Mouse (Mus musculus) myocyte (in vitro differentiated cells): ENCODE results near the gene Dtx2. TPM values are rescaled to one million over a fixed set of nuclear protein-coding genes. Genes with fewer than 3 reads are reported as not detected.

Source experiments
- H3K27me3 ChIP-seq: one replicate; pipeline ENCODE4 v1.6.1; 2011; ENCODE audit not compliant: control insufficient read depth, insufficient read depth, insufficient read length
- H3K36me3 ChIP-seq: one replicate; pipeline ENCODE4 v1.6.1; 2011; ENCODE audit not compliant: control insufficient read depth, insufficient read depth
- H3K4me2 ChIP-seq: one replicate; pipeline ENCODE4 v1.6.1; 2011; ENCODE audit warnings: low read depth, control low read depth
- H3K4me3 ChIP-seq: one replicate; pipeline ENCODE4 v1.5.1; 2011; ENCODE audit warnings: mild to moderate bottlenecking, control low read depth, moderate library complexity
- H3K79me2 ChIP-seq: one replicate; pipeline ENCODE4 v1.6.1; 2011; ENCODE audit not compliant: control insufficient read depth, insufficient read depth
- H3ac ChIP-seq: one replicate; pipeline ENCODE4 v1.6.1; 2011; ENCODE audit not compliant: control insufficient read depth, insufficient read length
- CEBPB ChIP-seq: IDR thresholded peaks from 2 replicates; pipeline ENCODE4 v1.6.1; 2011; ENCODE audit warnings: mild to moderate bottlenecking, moderate library complexity; ENCODE audit not compliant: poor library complexity, insufficient read depth, severe bottlenecking
- E2F4 ChIP-seq: IDR thresholded peaks from one replicate; pipeline ENCODE4 v1.6.1; 2011; ENCODE audit warnings: mild to moderate bottlenecking, control low read depth, moderate library complexity; ENCODE audit not compliant: insufficient read depth
- MAX ChIP-seq: IDR thresholded peaks from one replicate; pipeline ENCODE4 v1.6.1; 2011; ENCODE audit warnings: low read depth, mild to moderate bottlenecking, control low read depth
- MYOD1 ChIP-seq, 3 experiments: IDR thresholded peaks; one replicate each; pipeline ENCODE4 v1.6.1; 2011; ENCODE audit warnings: control low read depth in 2 of 3, low read depth in 2 of 3, mild to moderate bottlenecking in 2 of 3, moderate library complexity in 1 of 3; ENCODE audit not compliant: insufficient read length in 2 of 3, control insufficient read depth in 1 of 3
- MYOG ChIP-seq, 3 experiments: IDR thresholded peaks; one replicate each; pipeline ENCODE4 v1.6.1; 2011; ENCODE audit warnings: control low read depth in 2 of 3, low read depth in 2 of 3, mild to moderate bottlenecking in 2 of 3; ENCODE audit not compliant: insufficient read length in 2 of 3, control insufficient read depth in 1 of 3, insufficient read depth in 1 of 3
- POLR2A ChIP-seq: IDR thresholded peaks from one replicate; pipeline ENCODE4 v1.6.1; 2011; ENCODE audit warnings: low read depth, mild to moderate bottlenecking, control low read depth, moderate library complexity; ENCODE audit not compliant: insufficient read length
- POLR2AphosphoS2 ChIP-seq: IDR thresholded peaks from one replicate; pipeline ENCODE4 v1.6.1; 2011; ENCODE audit warnings: low read depth, control low read depth; ENCODE audit not compliant: insufficient read length
- REST ChIP-seq: IDR thresholded peaks from one replicate; pipeline ENCODE4 v1.6.1; 2011; ENCODE audit warnings: mild to moderate bottlenecking, control low read depth, moderate library complexity; ENCODE audit not compliant: insufficient read depth, insufficient read length
- SRF ChIP-seq: IDR thresholded peaks from one replicate; pipeline ENCODE4 v1.6.1; 2011; ENCODE audit warnings: low read depth; ENCODE audit not compliant: control insufficient read depth, insufficient read length
- TCF12 ChIP-seq: IDR thresholded peaks from one replicate; pipeline ENCODE4 v1.6.1; 2011; ENCODE audit warnings: mild to moderate bottlenecking, control low read depth; ENCODE audit not compliant: poor library complexity, insufficient read depth, severe bottlenecking
- TCF3 ChIP-seq: IDR thresholded peaks from one replicate; pipeline ENCODE4 v1.6.1; 2011; ENCODE audit warnings: low read depth, control low read depth; ENCODE audit not compliant: insufficient read length
- USF1 ChIP-seq: IDR thresholded peaks from one replicate; pipeline ENCODE4 v1.6.1; 2011; ENCODE audit warnings: low read depth, mild to moderate bottlenecking, control low read depth, moderate library complexity
- polyA plus RNA-seq: library from polyadenylated mRNA; unstranded; fragments of >200 nt; fragmentation: generic; extraction: Trizol; gene quantifications from one replicate; pipeline ENCODE4 v1.2.1, GENCODE M21; 2012; ENCODE audit warnings: missing spikeins

The Dtx2 gene
- 18.3 TPM for polyA plus RNA-seq

DNA sequence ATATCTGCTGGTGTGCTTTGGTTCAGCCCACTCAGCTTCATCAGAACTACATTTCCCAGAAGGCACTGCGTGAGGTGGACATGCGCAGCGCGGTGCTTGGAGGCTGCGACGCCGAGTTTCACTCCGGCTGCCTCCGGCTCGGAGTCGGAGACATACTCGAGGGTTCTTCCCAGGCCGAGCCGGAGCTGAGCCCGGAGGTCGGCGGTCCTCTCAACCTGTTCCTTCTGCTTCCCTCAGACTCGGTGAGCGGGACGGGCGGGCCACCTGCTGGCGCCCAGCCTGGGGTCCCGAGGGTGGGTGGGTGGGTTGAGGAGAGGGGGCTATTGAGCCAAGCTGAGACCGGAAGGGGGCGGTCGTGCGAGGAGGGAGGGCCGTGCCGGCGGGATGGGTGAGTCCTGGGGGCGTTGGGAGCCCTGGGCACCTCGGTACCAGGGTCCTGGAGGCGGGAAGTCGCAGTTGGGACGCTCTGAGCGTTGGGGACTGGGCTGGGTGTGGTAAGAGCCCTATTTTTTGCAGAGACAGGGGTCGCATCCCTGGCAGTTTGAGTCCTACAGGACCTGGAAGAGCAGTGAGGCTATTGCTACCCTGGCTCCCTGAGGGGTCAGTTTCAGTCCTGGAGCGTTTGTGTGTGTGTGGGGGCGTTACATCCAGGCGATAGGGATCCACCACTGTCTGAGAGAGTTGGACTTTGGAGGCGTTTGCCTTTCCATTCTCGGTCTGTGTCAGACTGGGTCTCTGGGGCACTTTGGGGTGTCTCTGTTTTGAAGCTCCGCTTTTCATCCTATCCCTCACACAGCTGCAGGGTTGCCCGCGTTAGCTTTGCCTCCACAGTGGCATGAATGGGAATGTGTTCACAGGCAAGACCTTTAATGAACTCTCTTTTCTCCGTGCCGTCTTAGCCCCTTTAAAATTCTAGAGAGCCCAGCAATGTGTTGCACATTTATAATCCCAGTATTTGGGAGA lies at the start of gene Dtx2:
Dtx2 (plus strand) TSS at position 76 of the 963 bp plus-strand sequence.
- no peaks in the 10 kb centered on the region for H3K27me3 ChIP-seq
- peak within 1 kb of the TSS; percentile 62 for H3K4me3 ChIP-seq
- peak within 1 kb of the TSS; percentile 36 for H3ac ChIP-seq
- TF ChIP-seq POLR2AphosphoS2, result peak; percentile 95
- TF ChIP-seq USF1, result no peak
- TF ChIP-seq POLR2A, result peak; percentile 94
- TF ChIP-seq E2F4, result no peak
- H3K36me3 ChIP-seq, result peaks cover 8% of the 10 kb centered on the region
- peak within 1 kb of the TSS; percentile 88 for H3K4me2 ChIP-seq
- H3K79me2 ChIP-seq, result peaks cover 20% of the 10 kb centered on the region

DNA sequence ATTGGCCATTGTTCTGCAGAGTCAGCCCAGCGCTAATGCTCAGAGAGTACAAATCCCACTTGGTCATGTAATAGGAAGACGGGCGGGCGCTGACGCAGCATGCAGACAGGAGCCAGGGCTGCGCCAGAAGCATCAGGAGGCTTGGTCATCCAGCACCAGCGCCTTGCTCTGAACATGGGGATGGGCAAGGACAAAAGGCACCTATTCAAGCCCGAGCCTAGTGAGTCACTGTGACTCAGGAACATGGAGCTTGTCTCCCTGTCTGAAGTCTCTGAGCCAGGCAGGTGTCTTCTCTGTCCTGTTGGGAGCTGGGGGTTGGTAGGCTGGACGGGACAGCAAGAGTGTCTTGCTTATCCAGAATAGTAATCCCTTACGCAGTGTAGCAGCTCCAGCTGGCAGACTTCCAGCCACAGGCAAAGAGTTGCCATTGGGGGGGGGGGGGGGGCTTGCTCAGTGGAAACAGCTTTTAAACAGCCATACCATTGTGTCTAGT lies 48.6 kb upstream of the Dtx2 start:
- Histone ChIP-seq H3K79me2 (no peaks in the 10 kb centered on the region), H3K4me2 (peak overlapping the region; percentile 72), H3K27me3 (no peaks in the 10 kb centered on the region), H3K36me3 (no peaks in the 10 kb centered on the region), H3K4me3 (no peak overlapping the region), H3ac (no peak overlapping the region)
- TF ChIP-seq MYOD1 (IDR thresholded peaks at IDR 0.05; ENCODE audit: control insufficient read depth in 1 of 3, insufficient read length in 2 of 3, low read depth in 2 of 3) (peak in 2 of 3 experiments; percentile 2 to 20), REST (no peak), POLR2A (peak; percentile 20), TCF12 (no peak), POLR2AphosphoS2 (no peak)

DNA sequence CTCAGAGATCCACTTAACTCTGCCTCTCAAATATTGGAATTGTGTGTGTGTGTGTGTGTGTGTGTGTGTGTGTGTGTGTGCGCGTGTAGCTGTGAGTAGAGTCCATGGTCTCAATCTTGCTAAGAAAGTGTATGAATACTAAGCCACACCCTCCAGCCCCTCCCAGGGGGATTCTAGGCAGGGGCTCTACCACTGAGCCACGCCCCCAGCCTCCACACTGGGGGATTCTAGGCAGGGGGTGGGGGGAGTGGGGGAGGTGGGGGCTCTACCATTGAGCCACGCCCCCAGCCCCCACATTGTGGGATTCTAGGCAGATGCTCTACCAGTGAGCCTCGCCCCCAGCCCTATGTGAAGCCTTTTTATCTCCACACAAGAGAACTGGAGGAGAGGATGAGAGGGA lies 48.0 kb upstream of the Dtx2 start:
- peak overlapping the region; percentile 72 for H3K4me2 ChIP-seq
- no peaks in the 10 kb centered on the region for H3K36me3 ChIP-seq
- TF ChIP-seq POLR2A, result no peak
- TF ChIP-seq USF1, result no peak
- TF ChIP-seq E2F4, result no peak
- no peak for TF ChIP-seq REST
- no peak for TF ChIP-seq MYOG (IDR thresholded peaks at IDR 0.05; ENCODE audit: control insufficient read depth in 1 of 3, insufficient read depth in 1 of 3, insufficient read length in 2 of 3, low read depth in 2 of 3)
- TF ChIP-seq MAX, result no peak
- TF ChIP-seq TCF3, result no peak
- no peak for TF ChIP-seq SRF
- TF ChIP-seq CEBPB, result no peak
- TF ChIP-seq MYOD1 (IDR thresholded peaks at IDR 0.05; ENCODE audit: control insufficient read depth in 1 of 3, insufficient read length in 2 of 3, low read depth in 2 of 3), result no peak
- TF ChIP-seq POLR2AphosphoS2, result no peak
- TF ChIP-seq TCF12, result no peak
- H3K79me2 ChIP-seq, result no peaks in the 10 kb centered on the region
- no peak overlapping the region for H3K4me3 ChIP-seq
- no peak overlapping the region for H3ac ChIP-seq
- no peaks in the 10 kb centered on the region for H3K27me3 ChIP-seq

DNA sequence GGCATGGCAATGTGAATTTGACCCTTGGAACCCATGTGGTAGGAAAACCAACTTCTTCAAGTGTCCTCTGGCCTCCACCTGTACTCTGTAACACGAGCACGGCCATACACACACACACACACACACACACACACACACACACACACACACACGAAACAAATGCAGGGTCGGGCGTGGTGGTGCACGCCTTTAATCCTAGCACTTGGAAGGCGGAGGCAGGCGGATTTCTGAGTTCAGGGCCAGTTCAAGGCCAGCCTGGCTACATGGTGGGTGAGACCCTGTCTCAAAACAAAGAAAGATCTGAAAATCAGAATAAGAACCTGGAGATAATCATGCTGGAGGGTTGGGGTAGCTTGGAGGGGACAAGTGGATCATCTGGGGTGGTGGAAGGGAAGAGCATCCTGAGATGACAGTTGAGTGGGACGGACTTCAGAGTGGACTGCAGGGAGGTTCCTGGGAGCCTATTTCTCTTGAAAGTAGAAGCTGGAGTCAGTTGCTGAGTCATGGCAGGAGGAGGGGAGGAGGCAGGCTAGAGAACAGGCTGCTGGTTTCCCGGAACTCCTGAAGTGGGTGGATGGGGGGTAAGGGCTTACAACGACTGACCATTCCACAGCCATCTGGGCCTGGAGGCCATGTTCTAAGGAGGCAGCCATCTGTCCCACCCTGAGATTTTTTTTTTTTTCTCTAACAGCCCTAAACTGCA lies 43.7 kb upstream of the Dtx2 start:
- Histone ChIP-seq H3K4me3 (no peak overlapping the region), H3K4me2 (peak overlapping the region; percentile 53), H3K27me3 (no peaks in the 10 kb centered on the region), H3K36me3 (no peaks in the 10 kb centered on the region), H3K79me2 (no peaks in the 10 kb centered on the region), H3ac (no peak overlapping the region)
- no peak for TF ChIP-seq USF1
- TF ChIP-seq MYOG (IDR thresholded peaks at IDR 0.05; ENCODE audit: control insufficient read depth in 1 of 3, insufficient read depth in 1 of 3, insufficient read length in 2 of 3, low read depth in 2 of 3), result peak in 1 of 3 experiments; percentile 27
- no peak for TF ChIP-seq TCF3

- no peak for TF ChIP-seq MYOG (IDR thresholded peaks at IDR 0.05; ENCODE audit: control insufficient read depth in 1 of 3, insufficient read depth in 1 of 3, insufficient read length in 2 of 3, low read depth in 2 of 3)
- no peak for TF ChIP-seq SRF
- TF ChIP-seq TCF3, result no peak
- TF ChIP-seq REST, result no peak
- no peak for TF ChIP-seq MYOD1 (IDR thresholded peaks at IDR 0.05; ENCODE audit: control insufficient read depth in 1 of 3, insufficient read length in 2 of 3, low read depth in 2 of 3)
- no peak for TF ChIP-seq E2F4
- no peak for TF ChIP-seq CEBPB
- no peak overlapping the region for H3ac ChIP-seq
- no peaks in the 10 kb centered on the region for H3K36me3 ChIP-seq
- H3K4me2 ChIP-seq, result peak overlapping the region; percentile 53
- H3K27me3 ChIP-seq, result no peaks in the 10 kb centered on the region
- no peak overlapping the region for H3K4me3 ChIP-seq
- H3K79me2 ChIP-seq, result no peaks in the 10 kb centered on the region
These were observed 42.9 kb upstream of the Dtx2 start for GRCm38 (mm10) chr5:135951660-135952059.
